Comparison of ENCODE assay signal across 8 mouse cellular contexts in the genomic region with DNA sequence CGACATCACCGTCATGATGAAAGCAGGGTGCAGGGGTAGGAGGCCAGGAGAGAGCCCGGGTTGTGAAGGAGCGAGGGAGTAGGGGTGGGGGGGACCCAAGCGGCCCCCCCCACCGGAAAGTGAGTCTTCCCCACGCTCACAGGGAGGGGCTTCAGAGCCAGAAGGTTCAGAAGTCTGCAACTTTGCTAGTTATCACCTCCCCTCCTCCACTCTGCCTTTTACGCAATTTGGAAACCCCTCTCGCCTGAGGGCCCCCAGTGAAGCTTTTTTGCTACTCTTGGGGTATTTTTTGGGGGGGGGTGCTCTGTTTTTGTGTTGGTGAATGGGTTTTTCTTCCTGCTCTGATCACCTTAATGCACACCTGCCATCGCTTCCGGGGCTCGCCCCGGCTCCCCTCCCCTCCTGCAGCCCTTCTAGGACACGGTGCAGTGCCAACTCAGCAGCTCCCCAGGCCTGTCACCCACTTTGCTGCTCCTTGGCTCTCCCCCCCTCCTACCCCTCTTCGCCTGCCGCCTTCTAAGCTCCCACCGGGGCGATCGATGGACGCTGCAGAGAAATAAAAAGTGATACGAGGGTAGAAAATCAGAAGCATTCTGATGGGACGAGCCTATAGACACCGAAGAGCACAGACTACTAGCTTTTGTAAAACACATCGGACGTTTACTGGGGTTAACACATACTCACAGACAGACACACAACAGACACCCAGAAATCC. TPM values are rescaled to one million over a fixed set of nuclear protein-coding genes. Genes with fewer than 3 reads are reported as not detected.
A peak's percentile ranks its signal among the peaks of the same experiment; 100 is the strongest.
DNase-seq lines count a peak whose midpoint lies in the region; ATAC-seq lines count a peak whose summit lies in the region.

No protein-coding gene starts in this region.

- peaks cover 37% of the 10 kb centered on the region for H3K4me1 ChIP-seq in hindbrain, embryonic 10.5 days (replicated peaks)
- H3K4me1 ChIP-seq in midbrain, embryonic 13.5 days (replicated peaks), result peaks cover 37% of the 10 kb centered on the region

- no peaks in the 10 kb centered on the region for H3K36me3 ChIP-seq in hindbrain, embryonic 10.5 days
- H3K36me3 ChIP-seq in midbrain, embryonic 13.5 days, result no peaks in the 10 kb centered on the region

- H3K4me2 ChIP-seq in midbrain, embryonic 13.5 days (replicated peaks), result peak overlapping the region; percentile 99

- peak overlapping the region; percentile 69 for H3K9ac ChIP-seq in midbrain, embryonic 13.5 days (replicated peaks)

- H3K27ac ChIP-seq in hindbrain, embryonic 10.5 days, result no peak overlapping the region
- H3K27ac ChIP-seq in midbrain, embryonic 13.5 days, result no peak overlapping the region

- H3K4me3 ChIP-seq in hindbrain, embryonic 10.5 days, result peak overlapping the region; percentile 65
- H3K4me3 ChIP-seq in midbrain, embryonic 13.5 days (replicated peaks), result peak overlapping the region; percentile 64

- peaks cover 96% of the 10 kb centered on the region for H3K27me3 ChIP-seq in hindbrain, embryonic 10.5 days (ENCODE audit: insufficient read depth, poor library complexity, severe bottlenecking)
- H3K27me3 ChIP-seq in midbrain, embryonic 13.5 days, result peaks cover 57% of the 10 kb centered on the region

- no peak for ATAC-seq in midbrain, embryonic 13.5 days

- DNase-seq in layer of hippocampus, adult 9-11 months, result peak; percentile 30
- no peak for DNase-seq in layer of hippocampus, adult 9-10 months (ENCODE audit: low spot score)
- DNase-seq in cerebellum, postnatal 14 days, result peak; percentile 59
- DNase-seq in hindbrain, embryonic 10.5 days (ENCODE audit: low spot score), result no peak
- DNase-seq in gastrocnemius, postnatal 25 days, result no peak
- DNase-seq in lung, postnatal 10 days, result no peak
- no peak for DNase-seq in kidney, adult 8-10 months

- H3K9me3 ChIP-seq in hindbrain, embryonic 10.5 days, result no peaks in the 10 kb centered on the region
- no peaks in the 10 kb centered on the region for H3K9me3 ChIP-seq in midbrain, embryonic 13.5 days

- WGBS in hindbrain, embryonic 10.5 days, result under 1% methylated on average over 25 of the region's 25 CpGs
- WGBS in midbrain, embryonic 13.5 days, result under 1% methylated on average over 25 of the region's 25 CpGs

RNA-seq across cellular contexts. Expression of gene Kcna1, which starts 2.7 kb away (rescaled TPM):
- polyA plus RNA-seq in hindbrain, embryonic 10.5 days (2016; fragmentation: Nextera tagmentation; extraction: Ambion mirVana), result 0.64 and 0.83 TPM in 2 replicates
- 1.5 and 2.5 TPM in 2 replicates for polyA plus RNA-seq in midbrain, embryonic 13.5 days (2015; fragmentation: Nextera tagmentation; extraction: Ambion mirVana)
- total RNA-seq in gastrocnemius, postnatal 25 days (2021), result 1 to 10 TPM; 2.2 to 2.6 TPM

Comparison
In these comparisons a context has a peak if more than half of its experiments do, and no peak if none do; other contexts are left out.
1. DNase-seq: peak in layer of hippocampus, adult 9-11 months (single experiment) and cerebellum, postnatal 14 days (2 of 2); none in layer of hippocampus, adult 9-10 months (single experiment), hindbrain, embryonic 10.5 days (single experiment), gastrocnemius, postnatal 25 days (single experiment), lung, postnatal 10 days (single experiment) and kidney, adult 8-10 months (0 of 2).